Mouse (Mus musculus) hindbrain, embryonic 16.5 days (tissue): Measurements from ENCODE around the gene Mical2. TPM values are rescaled to one million over a fixed set of nuclear protein-coding genes. Genes with fewer than 3 reads are reported as not detected.

Experiments used
- ATAC-seq: fragments of 200-750 bp; cut with Nextera tagmentation; 2 replicates; pipeline ENCODE4 v1.8.0; 2017; ENCODE audit warnings: moderate TSS enrichment, moderate library complexity
- H3K27ac ChIP-seq: fragments of 300-500 bp; sonication (generic); 2 replicates; pipeline ENCODE4 v1.5.1; 2014; ENCODE audit warnings: low read depth, mild to moderate bottlenecking, control low read depth, low read length, moderate library complexity
- H3K27me3 ChIP-seq: fragments of 300-500 bp; sonication (generic); replicated peaks from 2 replicates; pipeline ENCODE4 v1.6.1; 2014; ENCODE audit warnings: low read length; ENCODE audit not compliant: control insufficient read depth, insufficient read depth
- H3K36me3 ChIP-seq: fragments of 300-500 bp; sonication (generic); 2 replicates; pipeline ENCODE4 v1.6.1; 2014; ENCODE audit warnings: mild to moderate bottlenecking, low read length, moderate library complexity, mixed read lengths; ENCODE audit not compliant: control insufficient read depth, insufficient read depth
- H3K4me1 ChIP-seq: fragments of 300-500 bp; sonication (generic); 2 replicates; pipeline ENCODE4 v1.6.1; 2014; ENCODE audit warnings: low read depth, low read length; ENCODE audit not compliant: control insufficient read depth, insufficient read depth
- H3K4me2 ChIP-seq: fragments of 300-500 bp; sonication (generic); 2 replicates; pipeline ENCODE4 v1.6.1; 2014; ENCODE audit warnings: mild to moderate bottlenecking, low read length, control low read depth, moderate library complexity
- H3K4me3 ChIP-seq: fragments of 300-500 bp; sonication (generic); 2 replicates; pipeline ENCODE4 v1.5.1; 2014; ENCODE audit warnings: mild to moderate bottlenecking, low read length, control low read depth, moderate library complexity
- H3K9ac ChIP-seq: fragments of 300-500 bp; sonication (generic); 2 replicates; pipeline ENCODE4 v1.6.1; 2014; ENCODE audit warnings: low read depth, mild to moderate bottlenecking, control low read depth, low read length, moderate library complexity
- H3K9me3 ChIP-seq: fragments of 300-500 bp; sonication (generic); 2 replicates; pipeline ENCODE4 v1.6.1; 2014; ENCODE audit warnings: mild to moderate bottlenecking, low read length, moderate library complexity; ENCODE audit not compliant: control insufficient read depth
- WGBS: fragments of 180-500 bp; shearing (Covaris S2); extraction: QIAGEN DNeasy Blood & Tissue Kit; methylation state at CpG from one replicate; pipeline ENCODE4 v1.1.7; 2014; 5-methylcytosine and 5-hydroxymethylcytosine counted together
- polyA plus RNA-seq: library from polyadenylated mRNA; unstranded; fragments of >200 nt; fragmentation: Nextera tagmentation; extraction: Ambion mirVana; gene quantifications from 2 replicates; pipeline ENCODE4 v1.2.1, GENCODE M21; 2015

The Mical2 gene
- polyA plus RNA-seq, 1 experiment from 2014 or later = 7.2 TPM

- H3K27ac ChIP-seq = peak overlapping the region; percentile 69
Measured at GRCm38 (mm10) chr7:112336213-112336631, 110.6 kb downstream of the Mical2 start.

GRCm38 (mm10) chr7:112336769-112337168 lies 111.1 kb downstream of the Mical2 start:
- Histone ChIP-seq H3K9me3 (no peaks in the 10 kb centered on the region), H3K9ac (no peak overlapping the region), H3K4me3 (no peak overlapping the region), H3K36me3 (no peaks in the 10 kb centered on the region), H3K4me1 (peaks cover 9% of the 10 kb centered on the region), H3K27me3 (no peaks in the 10 kb centered on the region), H3K4me2 (no peak overlapping the region), H3K27ac (peak overlapping the region; percentile 69)
- peak; percentile 17; the same call in 1 of the 2 replicates for ATAC-seq
- 71% methylated on average over 15 of the region's 15 CpGs for WGBS

More at GRCm38 (mm10) chr7:112336213-112336631, 110.6 kb downstream of the Mical2 start:
- H3K4me1 ChIP-seq = peaks cover 9% of the 10 kb centered on the region
- H3K36me3 ChIP-seq = no peaks in the 10 kb centered on the region
- no peaks in the 10 kb centered on the region for H3K9me3 ChIP-seq
- WGBS = 51% methylated on average over 6 of the region's 6 CpGs
- no peaks in the 10 kb centered on the region for H3K27me3 ChIP-seq
- H3K9ac ChIP-seq = no peak overlapping the region
- H3K4me2 ChIP-seq = no peak overlapping the region
- peak; percentile 81 for ATAC-seq
- H3K4me3 ChIP-seq = no peak overlapping the region

- H3K9ac ChIP-seq = no peak overlapping the region
- H3K27me3 ChIP-seq = no peaks in the 10 kb centered on the region
- no peak for ATAC-seq
- H3K4me1 ChIP-seq = peaks cover 9% of the 10 kb centered on the region
- no peaks in the 10 kb centered on the region for H3K36me3 ChIP-seq
- no peak overlapping the region for H3K4me3 ChIP-seq
- WGBS = 80% methylated on average over 5 of the region's 5 CpGs
- H3K27ac ChIP-seq = no peak overlapping the region
- no peaks in the 10 kb centered on the region for H3K9me3 ChIP-seq
- no peak overlapping the region for H3K4me2 ChIP-seq
Measured at GRCm38 (mm10) chr7:112337736-112338135, 112.1 kb downstream of the Mical2 start.

- Histone ChIP-seq H3K9ac (no peak overlapping the region), H3K27ac (no peak overlapping the region), H3K4me1 (peaks cover 6% of the 10 kb centered on the region), H3K4me2 (no peak overlapping the region), H3K36me3 (no peaks in the 10 kb centered on the region), H3K9me3 (no peaks in the 10 kb centered on the region), H3K27me3 (no peaks in the 10 kb centered on the region), H3K4me3 (no peak overlapping the region)
- no peak for ATAC-seq
- 71% methylated on average over 3 of the region's 3 CpGs for WGBS
Measured at GRCm38 (mm10) chr7:112341052-112341451, 115.4 kb downstream of the Mical2 start.

GRCm38 (mm10) chr7:112345687-112346086 lies 120.0 kb downstream of the Mical2 start:
- H3K27ac ChIP-seq = no peak overlapping the region
- H3K4me2 ChIP-seq = no peak overlapping the region
- H3K36me3 ChIP-seq = no peaks in the 10 kb centered on the region
- no peaks in the 10 kb centered on the region for H3K9me3 ChIP-seq
- H3K4me3 ChIP-seq = no peak overlapping the region
- H3K27me3 ChIP-seq = no peaks in the 10 kb centered on the region
- ATAC-seq = no peak
- H3K9ac ChIP-seq = no peak overlapping the region
- H3K4me1 ChIP-seq = no peaks in the 10 kb centered on the region
- 71% methylated on average over 1 of the region's 1 CpGs for WGBS

- ATAC-seq = no peak
- no peak overlapping the region for H3K9ac ChIP-seq
- H3K4me1 ChIP-seq = peaks cover 14% of the 10 kb centered on the region
- no peaks in the 10 kb centered on the region for H3K27me3 ChIP-seq
- no peak overlapping the region for H3K27ac ChIP-seq
- H3K9me3 ChIP-seq = no peaks in the 10 kb centered on the region
- no peak overlapping the region for H3K4me2 ChIP-seq
- H3K4me3 ChIP-seq = no peak overlapping the region
- 74% methylated on average over 3 of the region's 3 CpGs for WGBS
- H3K36me3 ChIP-seq = no peaks in the 10 kb centered on the region
Measured at GRCm38 (mm10) chr7:112351541-112351940, 125.9 kb downstream of the Mical2 start.

GRCm38 (mm10) chr7:112352005-112352404 lies 126.3 kb downstream of the Mical2 start:
- Histone ChIP-seq H3K4me1 (peaks cover 14% of the 10 kb centered on the region), H3K9me3 (no peaks in the 10 kb centered on the region), H3K27me3 (no peaks in the 10 kb centered on the region), H3K36me3 (no peaks in the 10 kb centered on the region), H3K4me3 (no peak overlapping the region), H3K27ac (no peak overlapping the region), H3K4me2 (no peak overlapping the region), H3K9ac (no peak overlapping the region)
- WGBS = 47% methylated on average over 4 of the region's 4 CpGs
- ATAC-seq = no peak

GRCm38 (mm10) chr7:112353011-112353410 lies 127.4 kb downstream of the Mical2 start:
- no peaks in the 10 kb centered on the region for H3K36me3 ChIP-seq
- H3K27me3 ChIP-seq = no peaks in the 10 kb centered on the region
- no peak overlapping the region for H3K27ac ChIP-seq
- H3K9me3 ChIP-seq = no peaks in the 10 kb centered on the region
- no peak for ATAC-seq
- no peak overlapping the region for H3K9ac ChIP-seq
- no peak overlapping the region for H3K4me2 ChIP-seq
- 64% methylated on average over 4 of the region's 4 CpGs for WGBS
- no peak overlapping the region for H3K4me3 ChIP-seq
- H3K4me1 ChIP-seq = peaks cover 14% of the 10 kb centered on the region

GRCm38 (mm10) chr7:112353939-112354338 lies 128.3 kb downstream of the Mical2 start:
- H3K9ac ChIP-seq = no peak overlapping the region
- no peaks in the 10 kb centered on the region for H3K9me3 ChIP-seq
- 44% methylated on average over 11 of the region's 11 CpGs for WGBS
- H3K4me1 ChIP-seq = peaks cover 14% of the 10 kb centered on the region
- H3K36me3 ChIP-seq = no peaks in the 10 kb centered on the region
- no peaks in the 10 kb centered on the region for H3K27me3 ChIP-seq
- H3K27ac ChIP-seq = no peak overlapping the region
- ATAC-seq = no peak
- H3K4me3 ChIP-seq = no peak overlapping the region
- H3K4me2 ChIP-seq = no peak overlapping the region

- Histone ChIP-seq H3K4me1 (peaks cover 14% of the 10 kb centered on the region), H3K9ac (no peak overlapping the region), H3K27me3 (no peaks in the 10 kb centered on the region), H3K27ac (no peak overlapping the region), H3K36me3 (no peaks in the 10 kb centered on the region), H3K9me3 (no peaks in the 10 kb centered on the region), H3K4me3 (no peak overlapping the region), H3K4me2 (no peak overlapping the region; the same call in 1 of the 2 replicates)
- ATAC-seq = peak; percentile 92
- 14% methylated on average over 7 of the region's 7 CpGs for WGBS
Measured at GRCm38 (mm10) chr7:112354503-112354951, 128.9 kb downstream of the Mical2 start.
